Mouse (Mus musculus) cerebellum, adult 9-11 months (tissue): ENCODE measurements at regions not wholly inside any gene's neighbourhood (a gene's known extent, or its start where the extent isn't known, plus 50 kb on each side); places are given as distances from the start of the nearest gene placed in this dataset.
"Not testable (repeated sequence)": the region's sequence is repeated elsewhere in the genome, so short reads cannot be mapped to it uniquely, and the experiment has no call there.

Source experiments
- DNase-seq: peaks from one replicate; pipeline ENCODE4 v3.0.0; 2022

DNA sequence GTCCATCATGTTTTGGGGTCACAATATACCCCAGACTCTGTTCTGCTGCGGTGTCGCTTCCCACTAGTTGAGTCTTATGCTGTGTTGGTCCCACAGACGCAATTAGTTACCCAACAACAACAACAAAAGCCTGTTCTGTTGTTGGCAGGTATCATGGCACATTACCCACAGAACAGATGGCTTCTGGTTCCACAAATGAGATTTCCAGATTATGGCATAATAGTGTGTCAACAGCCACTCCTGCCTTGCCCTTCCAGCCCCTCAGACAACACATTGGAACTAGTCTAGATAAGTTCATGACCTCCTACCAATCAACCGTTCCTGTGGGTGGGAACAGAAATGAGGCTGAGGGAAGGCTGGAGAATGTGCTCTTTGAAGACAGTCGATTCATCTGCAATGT lies 351.5 kb downstream of the Fut8 start:
- peak; percentile 76 for DNase-seq

DNA sequence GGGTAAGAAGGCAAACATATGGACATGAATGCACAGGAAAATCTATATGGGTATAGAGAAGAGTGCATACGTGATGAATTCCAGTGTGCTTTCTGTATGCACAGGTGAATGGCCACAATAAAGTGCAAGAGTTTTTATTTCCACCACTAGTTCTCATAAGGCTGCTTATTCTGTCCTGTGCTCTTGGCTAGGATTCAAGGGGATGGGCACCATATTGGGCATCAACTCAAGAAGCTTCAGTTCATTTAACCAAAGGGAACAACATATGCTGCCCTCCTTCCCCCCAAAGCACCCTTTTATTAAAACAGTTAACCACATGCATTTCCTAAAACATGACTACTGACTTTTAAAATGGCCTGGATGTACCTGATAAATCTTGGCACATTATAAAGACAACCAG lies 356.2 kb downstream of the Fut8 start:
- no peak for DNase-seq

DNA sequence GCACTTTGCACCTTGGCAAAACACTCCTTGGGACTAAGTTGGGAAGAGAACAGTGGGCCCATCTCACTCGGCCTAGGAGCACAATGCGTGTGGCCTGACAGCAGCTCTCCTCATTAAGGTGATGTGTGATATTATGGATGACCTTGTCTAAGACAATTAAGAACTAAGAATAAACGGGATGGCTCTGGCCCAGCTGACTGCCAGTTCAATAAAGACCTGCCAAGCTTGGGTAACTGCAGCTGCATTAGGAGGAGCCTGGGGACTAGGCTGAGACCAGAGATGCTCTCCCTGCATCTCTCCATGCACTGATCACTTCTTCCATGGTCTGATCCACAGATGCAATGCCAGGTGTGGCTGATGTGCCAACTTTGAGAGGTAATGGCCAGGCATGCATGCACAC lies 356.7 kb downstream of the Fut8 start:
- DNase-seq: no peak

DNA sequence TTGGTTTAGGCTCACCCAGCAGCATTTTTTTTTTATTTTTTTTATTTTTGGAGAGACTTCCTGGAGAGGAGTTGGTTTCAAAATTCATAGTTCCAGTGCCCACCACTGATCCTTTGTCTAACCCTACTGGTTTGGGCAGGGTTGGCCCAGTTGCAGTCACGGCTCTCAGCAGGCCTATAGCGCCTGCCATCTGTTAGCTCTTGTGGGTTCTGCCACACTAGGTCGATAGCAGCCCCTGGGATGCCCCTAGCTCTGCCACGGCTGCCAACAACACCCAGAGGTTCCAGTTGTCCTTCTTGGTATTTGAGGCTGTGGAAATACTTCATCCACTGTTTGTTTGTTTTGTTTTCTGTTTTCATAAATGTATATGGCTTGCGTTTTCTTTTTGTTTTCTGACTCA lies 357.9 kb downstream of the Fut8 start:
- DNase-seq: peak; percentile 61

DNA sequence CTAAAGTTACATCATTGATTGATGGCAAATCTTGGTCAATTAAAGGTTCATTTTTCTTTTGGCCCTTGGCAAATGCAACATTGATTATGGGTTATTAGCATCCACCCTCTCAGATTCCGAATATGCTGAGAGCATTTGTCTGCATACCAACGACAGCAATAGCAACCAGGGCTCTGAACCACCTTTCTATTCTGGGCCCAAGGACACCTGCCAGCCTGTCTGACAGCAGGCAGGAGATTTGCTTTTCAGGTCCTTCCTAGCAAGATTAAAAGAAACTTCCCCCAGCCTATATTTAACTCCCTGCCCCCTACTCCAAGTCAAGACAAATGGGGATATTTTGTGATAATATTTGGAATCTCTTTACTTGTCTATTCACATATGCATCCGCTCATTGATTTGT lies 358.8 kb downstream of the Fut8 start:
- DNase-seq: peak; percentile 75

DNA sequence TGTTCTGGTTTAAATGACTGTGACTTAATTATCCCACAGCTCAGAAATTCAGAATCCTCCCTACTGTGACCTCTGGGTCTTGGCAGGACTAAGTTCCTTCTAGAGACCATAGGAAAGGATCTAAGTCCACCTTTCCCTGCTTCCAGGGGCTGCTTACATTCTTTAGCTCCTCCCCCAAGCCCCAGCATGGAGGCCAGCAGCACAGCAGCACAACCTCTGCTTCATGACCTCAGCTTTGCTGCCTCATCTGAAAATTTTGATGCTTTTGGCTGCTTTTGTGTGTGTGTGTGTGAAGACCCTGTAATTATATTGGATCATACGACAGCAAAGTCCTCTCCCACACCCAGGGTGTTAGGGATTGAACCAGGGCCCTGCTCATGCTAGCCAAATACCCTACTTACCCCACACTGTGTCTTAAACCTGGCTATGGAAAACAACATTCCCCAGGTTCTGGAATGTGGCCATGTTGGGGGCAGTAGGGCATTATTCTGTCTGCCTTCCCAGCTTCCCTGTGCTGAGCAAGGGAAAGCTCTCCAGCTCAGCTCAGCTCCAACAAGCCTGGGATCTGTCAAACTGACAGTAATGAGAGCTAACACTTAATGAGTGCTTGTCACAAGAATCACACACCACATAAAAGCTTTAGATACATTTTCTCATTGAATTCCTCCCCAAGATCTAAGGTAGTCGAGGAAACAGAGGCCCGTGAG lies 359.9 kb downstream of the Fut8 start:
- DNase-seq: peak; percentile 79

DNA sequence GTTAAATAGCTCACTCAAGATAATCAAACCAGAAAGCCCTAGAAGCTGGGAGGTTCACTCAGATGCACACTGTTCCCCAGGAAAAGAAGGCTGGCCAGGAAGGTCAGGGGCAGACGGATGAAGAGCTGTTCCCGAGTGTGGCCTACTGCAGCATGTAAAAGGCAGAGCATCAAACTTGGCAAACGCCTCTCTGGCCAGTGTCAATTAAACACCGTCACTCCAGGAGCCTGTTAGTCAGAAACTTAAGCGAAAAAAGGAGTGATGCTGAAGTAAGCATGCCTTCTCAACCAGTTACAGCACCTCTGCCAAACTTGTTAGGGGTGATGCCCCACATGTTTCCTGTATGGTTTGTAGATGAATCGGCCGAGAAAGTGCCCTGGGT lies 360.4 kb downstream of the Fut8 start:
- DNase-seq: peak; percentile 48

DNA sequence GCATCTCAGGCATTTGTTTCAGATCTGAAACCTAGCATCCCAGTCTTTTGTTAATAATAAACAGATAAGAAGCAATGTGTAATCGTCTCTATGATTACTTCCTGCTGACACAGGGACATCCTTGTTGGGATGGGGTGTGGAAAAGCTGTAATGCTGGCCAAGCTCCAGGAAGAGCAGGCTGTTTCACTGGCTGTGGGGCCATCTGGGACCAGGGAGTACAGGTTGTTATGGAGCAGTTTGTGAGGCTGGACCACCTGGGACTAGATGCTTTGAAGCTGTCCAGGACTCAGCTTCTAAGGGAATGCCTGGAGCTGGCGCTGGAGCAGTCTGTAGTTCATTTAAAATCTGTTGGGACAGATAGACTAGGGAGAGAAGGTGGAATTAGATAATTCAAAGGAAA lies 361.5 kb downstream of the Fut8 start:
- peak; percentile 92 for DNase-seq

DNA sequence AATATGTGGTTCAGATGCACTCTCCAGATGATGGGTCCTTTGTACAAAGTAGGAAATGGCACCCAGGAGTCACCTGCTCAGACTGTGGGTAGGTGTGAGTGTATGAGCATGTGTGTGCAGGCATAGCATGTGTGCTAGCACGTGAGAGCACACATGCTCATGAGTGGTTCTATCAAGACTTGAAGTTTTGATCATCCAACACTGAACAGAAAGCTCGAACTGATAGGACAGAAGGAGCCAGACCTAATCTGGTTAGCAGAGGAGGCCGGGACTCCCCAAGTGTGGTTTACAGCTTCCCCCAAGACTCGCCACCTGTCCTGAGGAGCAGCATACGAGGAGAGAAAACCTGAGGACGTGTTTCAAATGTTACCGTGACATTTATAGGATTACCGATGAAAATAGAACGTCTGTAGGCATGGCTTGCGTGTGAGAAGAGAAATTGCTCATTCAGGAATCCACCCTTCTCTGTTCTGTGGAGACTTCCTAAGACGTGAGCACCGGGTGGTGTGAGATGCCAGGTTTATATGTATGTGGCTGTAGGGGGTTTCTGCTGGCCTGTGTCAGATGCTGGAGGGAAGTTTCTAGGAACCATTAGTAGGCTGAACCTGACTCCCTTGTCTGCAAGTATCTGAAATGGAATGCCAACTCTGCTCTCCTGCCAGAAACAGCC lies 366.0 kb downstream of the Fut8 start:
- no peak for DNase-seq

DNA sequence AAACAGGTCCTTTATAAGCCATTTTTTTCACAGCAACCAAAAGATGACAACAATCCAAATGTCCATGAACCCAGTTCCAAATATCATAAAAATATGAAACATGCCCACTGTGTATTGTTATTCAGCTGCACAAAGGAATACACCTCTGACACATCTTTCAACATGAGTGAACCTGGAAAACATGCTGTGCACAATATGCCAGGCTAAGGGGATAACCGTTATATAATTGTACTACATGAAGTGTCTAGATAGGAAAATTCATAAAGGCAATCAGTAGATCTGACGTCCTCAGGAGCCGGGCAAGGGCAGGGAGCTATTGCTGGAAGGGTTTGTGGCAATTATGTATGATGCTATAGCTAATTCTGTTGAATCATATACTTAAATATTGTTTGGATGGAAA lies 379.6 kb downstream of the Fut8 start:
- peak; percentile 57 for DNase-seq

DNA sequence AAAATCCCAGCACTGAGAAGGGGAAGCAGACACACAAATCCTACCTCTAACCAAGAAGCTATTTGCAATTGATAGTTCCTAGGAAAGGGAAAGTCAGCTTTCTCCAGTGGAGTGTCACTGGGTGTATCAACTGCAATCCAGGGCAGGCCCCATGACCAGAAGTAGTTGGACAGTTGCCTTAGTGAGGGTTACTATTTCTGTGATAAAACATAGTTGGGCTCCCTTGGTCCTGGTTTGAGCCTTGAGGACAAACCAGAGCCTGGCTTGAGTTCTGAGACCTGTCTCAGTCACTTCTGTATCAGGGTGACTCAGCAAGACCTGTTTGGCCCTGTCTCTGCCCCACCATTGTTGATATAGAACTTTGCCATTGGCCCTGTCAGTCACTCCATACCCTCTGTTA lies 384.3 kb downstream of the Fut8 start:
- no peak for DNase-seq

DNA sequence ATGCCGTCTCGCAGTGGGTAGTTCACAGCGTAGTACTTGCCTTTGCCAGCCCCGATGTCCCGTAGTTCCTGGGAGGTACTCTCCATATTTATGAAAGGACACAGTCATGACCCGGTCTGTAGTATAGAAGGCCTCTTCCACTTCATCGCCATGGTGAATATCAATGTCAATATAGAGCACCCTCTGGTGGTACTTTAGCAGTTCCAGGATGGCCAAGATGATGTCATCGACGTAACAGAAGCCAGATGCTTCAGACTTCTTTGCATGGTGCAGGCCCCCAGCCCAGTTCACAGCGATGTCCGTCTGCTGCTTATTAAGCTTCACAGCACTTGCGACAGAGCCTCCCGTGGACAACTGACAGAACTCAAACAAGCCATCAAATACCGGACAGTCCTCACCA lies 386.4 kb downstream of the Fut8 start:
- DNase-seq: not testable (repeated sequence)

DNA sequence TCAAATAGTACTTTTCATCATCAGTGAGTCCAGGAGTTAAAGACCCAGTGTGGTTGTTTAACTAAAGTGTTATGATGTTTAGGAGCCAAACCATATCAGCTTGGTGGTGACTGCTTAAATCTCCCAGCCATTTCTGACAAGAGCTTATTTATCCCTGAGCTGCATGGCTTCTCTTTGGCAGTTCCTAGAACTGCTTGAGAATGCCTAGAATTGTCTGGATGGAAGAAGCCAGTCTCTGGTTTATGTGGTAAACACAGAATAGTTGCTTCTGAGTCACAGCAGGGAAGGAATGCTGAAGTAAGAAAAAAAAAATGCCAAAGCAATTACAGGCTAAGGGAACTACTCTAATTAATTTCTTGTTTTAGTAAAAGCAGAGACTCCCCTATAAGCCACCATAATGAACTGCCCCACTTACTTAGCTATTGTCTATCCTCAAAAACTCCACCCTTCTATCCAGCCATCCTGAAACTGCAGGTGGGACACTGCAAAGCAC lies 390.5 kb downstream of the Fut8 start:
- DNase-seq: no peak

DNA sequence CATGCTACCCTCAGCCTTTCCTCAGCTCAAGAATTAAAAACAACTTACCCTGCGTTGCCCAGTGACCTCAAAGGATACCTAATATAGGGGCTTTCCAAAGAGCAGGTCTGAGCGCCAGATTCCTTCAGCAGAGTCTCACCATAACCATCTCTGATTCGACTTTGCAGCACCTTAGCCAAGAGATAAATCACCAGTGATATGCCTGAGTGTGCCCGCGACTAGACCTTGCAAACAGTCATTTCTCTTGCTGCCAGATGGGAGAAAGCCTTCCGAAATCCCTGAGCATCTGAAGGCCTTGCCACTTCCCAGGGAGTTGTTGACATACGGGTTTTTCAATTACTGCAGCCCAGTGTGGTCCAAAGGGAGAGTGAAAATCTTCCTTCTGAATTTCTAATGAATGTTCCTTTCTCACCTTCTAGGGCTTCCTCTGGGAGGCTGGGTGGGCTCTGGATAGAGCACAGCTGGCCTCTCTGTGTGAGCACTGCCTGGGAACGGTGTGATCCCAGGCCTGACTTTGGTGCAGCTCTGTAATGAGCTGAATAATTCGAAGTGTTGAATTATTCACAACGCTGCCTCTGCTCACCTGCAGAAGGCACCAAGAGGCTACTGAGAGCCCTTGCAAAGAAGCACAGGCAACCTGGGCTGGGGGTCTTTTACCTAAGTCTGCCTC lies 396.2 kb downstream of the Fut8 start:
- DNase-seq: peak; percentile 37

DNA sequence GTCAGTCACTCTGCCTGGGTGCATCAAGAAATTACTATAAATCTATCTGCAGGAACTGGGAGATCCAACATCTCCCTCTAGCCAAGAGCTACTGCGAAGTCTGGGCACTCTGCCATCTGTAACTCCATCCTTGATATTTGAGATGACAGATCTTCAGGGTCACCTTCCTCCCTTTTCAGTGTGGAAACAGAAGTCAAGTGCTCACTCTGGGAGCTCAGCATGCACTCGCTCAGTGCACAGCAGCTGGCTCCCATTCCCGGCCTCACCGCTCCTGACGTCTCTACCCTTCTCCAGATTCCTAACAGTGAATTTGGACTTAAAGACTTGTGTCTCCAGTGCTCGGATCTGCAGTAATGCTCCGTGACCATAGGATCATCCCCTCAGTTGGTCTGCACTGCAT lies 400.3 kb downstream of the Fut8 start:
- peak; percentile 57 for DNase-seq

DNA sequence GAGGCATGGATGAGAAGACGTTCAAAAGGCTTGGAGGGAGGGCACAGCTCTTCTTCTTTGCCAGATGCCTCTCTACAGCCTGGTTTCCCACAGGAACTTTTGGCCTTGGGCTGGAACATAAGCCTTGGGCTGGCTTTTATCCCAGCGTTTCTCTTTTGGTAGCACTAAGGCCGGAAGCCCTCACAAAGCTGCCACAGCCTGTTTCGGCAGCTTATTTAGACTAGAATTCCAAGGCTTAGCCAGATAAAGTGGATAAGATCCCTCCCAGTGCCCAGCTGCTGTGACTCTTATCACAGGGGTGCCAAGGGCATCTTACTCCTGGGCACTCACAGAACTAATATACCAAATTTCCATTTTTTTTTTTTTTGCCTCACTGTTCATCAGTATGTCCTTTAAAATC lies 404.4 kb downstream of the Fut8 start:
- DNase-seq: no peak

DNA sequence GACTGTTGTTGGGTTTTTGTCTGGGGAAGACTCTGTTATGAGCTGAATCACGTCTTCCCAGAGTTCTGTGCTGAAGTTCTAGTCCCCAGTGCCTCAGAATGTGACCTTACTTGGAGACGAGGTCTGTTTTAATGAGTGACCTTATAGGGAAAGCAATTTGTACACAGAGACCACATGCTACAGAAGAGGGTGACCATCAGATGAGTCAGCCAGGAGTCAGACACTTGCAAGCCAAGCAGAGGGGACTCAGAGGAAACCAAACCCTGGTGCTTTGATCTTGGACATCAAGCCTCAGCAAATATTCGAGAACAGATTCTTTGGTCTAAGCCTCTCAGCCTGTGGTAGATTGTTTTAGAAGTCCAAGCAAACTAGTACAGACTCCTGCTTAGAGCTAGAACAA lies 409.9 kb downstream of the Fut8 start:
- no peak for DNase-seq

DNA sequence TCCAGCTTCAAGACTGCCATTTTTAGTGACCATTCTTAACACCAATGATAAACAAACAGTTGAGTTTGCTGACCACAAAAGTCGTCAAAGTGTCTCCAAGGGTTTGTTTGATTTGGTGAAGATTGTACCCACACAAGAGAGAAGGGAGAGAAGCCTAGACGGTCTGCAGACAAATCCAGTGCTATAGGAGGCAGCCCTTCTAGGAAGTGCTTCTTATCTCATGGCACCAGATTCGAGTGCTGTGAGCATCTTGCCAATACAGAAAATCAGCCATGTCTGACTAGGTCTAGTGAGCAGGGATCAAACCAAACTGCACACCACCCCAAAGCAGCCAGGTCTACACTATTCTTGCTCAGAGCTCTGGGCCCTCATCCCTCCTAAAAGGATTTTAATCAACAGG lies 416.4 kb downstream of the Fut8 start:
- DNase-seq: no peak

DNA sequence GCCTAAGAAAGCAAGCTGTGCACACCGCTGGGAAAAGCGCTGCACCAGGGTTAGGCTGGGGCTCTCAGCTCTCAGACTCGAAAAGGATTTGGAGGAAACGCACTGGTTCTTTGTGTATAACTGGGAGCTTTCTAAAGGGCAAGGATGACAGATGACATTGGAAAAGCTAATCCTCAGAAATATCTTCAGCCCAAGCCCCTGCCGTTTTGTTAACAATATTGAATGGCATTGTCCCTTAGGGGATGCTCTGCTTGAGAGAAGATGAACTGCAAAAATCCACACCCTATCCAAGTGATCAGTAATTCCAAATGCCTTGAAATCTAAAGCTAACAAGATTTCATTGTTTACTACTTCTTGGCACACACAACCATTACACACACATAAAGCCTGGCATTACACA lies 419.1 kb downstream of the Fut8 start:
- DNase-seq: no peak

DNA sequence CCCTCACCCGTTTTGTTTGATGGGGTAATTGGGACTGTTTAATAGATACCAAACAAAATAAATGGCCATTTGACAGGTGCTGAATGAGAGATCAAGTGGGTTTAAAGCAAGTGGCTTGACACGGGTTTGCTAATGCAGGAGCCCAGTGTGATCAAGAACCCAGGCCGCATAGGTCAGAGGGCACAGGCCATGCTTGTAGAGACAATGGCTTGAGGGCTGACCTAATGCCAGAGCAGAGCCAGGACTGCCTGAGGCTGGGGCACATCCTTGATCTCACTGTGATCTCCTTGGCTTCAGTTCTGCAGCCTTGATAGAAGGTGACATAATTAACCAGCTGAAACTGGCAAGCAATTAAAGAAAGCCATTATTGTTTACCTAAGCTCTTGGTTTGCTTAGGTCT lies 420.0 kb downstream of the Fut8 start:
- DNase-seq: no peak

DNA sequence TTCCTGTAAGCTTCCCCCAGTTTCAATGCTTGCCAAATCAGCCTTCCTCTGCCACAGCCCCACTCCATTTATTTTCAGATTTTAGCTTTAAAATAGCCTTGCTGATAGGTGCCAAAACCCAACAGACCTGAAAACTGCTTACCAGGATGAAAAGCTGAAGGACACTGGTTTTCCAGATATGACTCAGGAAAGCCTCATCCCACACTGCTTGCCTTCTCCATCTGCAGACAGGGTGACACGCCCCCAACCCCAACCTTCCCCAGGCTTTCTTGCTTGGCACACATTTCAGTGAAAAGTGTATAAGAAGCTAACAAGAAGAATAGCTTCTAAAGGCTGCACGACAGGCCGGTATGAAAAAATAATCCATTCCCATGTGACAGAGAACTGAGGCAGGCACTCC lies 425.3 kb downstream of the Fut8 start:
- DNase-seq: no peak

DNA sequence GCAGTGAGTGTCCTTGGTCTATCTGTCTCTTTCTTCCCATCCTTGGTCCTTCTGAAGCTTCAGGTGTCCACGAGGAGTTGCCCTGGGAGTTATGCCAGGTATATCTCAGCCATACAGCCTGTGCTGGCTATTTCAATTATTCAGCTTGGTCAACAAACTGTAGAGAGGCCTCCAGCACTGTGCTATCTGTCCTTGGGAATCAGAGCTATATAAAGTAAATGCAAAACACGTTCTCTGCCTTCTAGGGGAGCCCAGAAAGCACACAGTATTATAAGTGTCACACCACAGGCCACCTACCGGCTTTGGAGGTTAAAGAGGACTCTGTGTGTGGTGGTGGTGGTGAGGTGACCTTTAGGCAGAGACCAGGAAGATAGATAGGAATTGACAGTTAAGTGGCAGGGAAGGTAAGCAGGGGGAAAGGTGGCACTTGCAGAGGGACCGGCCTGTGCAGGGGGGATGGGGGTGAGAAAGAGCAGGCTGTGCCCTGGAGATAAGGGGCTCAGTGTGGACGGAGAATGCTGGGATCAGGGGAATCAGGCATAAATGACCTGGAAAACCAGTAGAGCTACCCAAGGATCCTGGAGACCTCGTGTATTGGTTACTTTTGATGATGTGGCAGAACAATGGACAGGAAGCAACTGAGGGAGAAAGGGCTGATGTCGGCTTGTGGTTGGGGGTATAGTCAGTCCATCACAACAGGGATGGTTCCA lies 425.9 kb downstream of the Fut8 start:
- DNase-seq: no peak

DNA sequence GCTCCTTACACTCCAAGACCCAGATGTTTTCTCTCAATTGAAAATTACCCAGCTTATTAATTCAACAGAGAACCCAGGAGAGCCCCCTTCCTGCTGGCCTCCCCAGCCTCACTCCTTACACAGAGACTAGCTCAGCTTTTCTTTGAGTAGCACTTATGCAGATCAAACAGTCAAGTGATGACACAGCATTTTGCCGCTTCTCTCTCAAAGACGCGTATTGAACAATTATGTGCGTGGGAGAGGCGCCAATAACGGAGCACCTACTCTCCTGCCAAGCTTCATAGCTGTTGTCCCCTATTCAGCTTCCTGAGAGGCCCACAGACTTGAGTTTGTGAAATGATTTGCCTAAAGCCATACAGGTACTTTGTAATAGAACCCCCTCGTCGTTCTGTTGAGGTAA lies 428.5 kb downstream of the Fut8 start:
- DNase-seq: no peak
